Mouse (Mus musculus) CH12.LX (cell line): ENCODE measurements at regions not wholly inside any gene's neighbourhood (a gene's known extent, or its start where the extent isn't known, plus 50 kb on each side); places are given as distances from the start of the nearest gene placed in this dataset.
A peak's percentile ranks its signal among the peaks of the same experiment; 100 is the strongest.

ENCODE experiments used
- DNase-seq: peaks from one replicate; pipeline ENCODE4 v3.0.0-alpha.2; 2013; ENCODE audit errors: extremely low read depth
- H3K27ac ChIP-seq: 2 replicates; pipeline ENCODE4 v1.5.1; 2012; ENCODE audit warnings: low read depth, mild to moderate bottlenecking, control low read depth, moderate library complexity; ENCODE audit not compliant: insufficient read depth
- H3K27me3 ChIP-seq: replicated peaks from 2 replicates; pipeline ENCODE3; 2012; ENCODE audit warnings: inconsistent platforms
- H3K36me3 ChIP-seq, 2 experiments: replicated peaks in 1 of 2; 2 replicates each; pipeline versions ENCODE3 to v1.6.1; 2012; ENCODE audit warnings: inconsistent platforms in 1 of 2, low read length in 1 of 2, mild to moderate bottlenecking in 1 of 2, mixed read lengths in 1 of 2, moderate library complexity in 1 of 2; ENCODE audit not compliant: control insufficient read depth in 1 of 2, insufficient read depth in 1 of 2
- H3K4me1 ChIP-seq, 2 experiments: 2 replicates each; pipeline ENCODE4 v1.6.1; 2012; ENCODE audit warnings: inconsistent platforms in 1 of 2, moderate library complexity in 1 of 2; ENCODE audit not compliant: insufficient read depth in 2 of 2, control insufficient read depth in 1 of 2
- H3K4me2 ChIP-seq: 2 replicates; pipeline ENCODE4 v1.6.1; 2012; ENCODE audit warnings: low read depth, mild to moderate bottlenecking, control low read depth; ENCODE audit not compliant: poor library complexity, insufficient read depth, severe bottlenecking
- H3K4me3 ChIP-seq, 3 experiments: fragments of 150-350 bp in 1 of 3; sonication (generic) in 1 of 3; replicated peaks in 1 of 3; 2 replicates each; pipeline versions ENCODE3 to v1.5.1; 2011 to 2012; ENCODE audit warnings: low read depth in 2 of 3, low read length in 2 of 3, mild to moderate bottlenecking in 2 of 3, moderate library complexity in 2 of 3, control low read depth in 1 of 3, improper control_type of control experiment in 1 of 3, inconsistent platforms in 1 of 3, mixed read lengths in 1 of 3; ENCODE audit not compliant: poor library complexity in 1 of 3
- H3K79me2 ChIP-seq: replicated peaks from 2 replicates; pipeline ENCODE4 v1.6.1; 2012; ENCODE audit warnings: mild to moderate bottlenecking, moderate library complexity; ENCODE audit not compliant: control insufficient read depth, poor library complexity, insufficient read depth, severe bottlenecking; ENCODE audit errors: extremely low read depth
- H3K9ac ChIP-seq: 2 replicates; pipeline ENCODE4 v1.6.1; 2012; ENCODE audit warnings: low read depth, mild to moderate bottlenecking, control low read depth, moderate library complexity; ENCODE audit not compliant: insufficient read depth
- H3K9me3 ChIP-seq: replicated peaks from 2 replicates; pipeline ENCODE3; 2012; ENCODE audit warnings: low read length, inconsistent platforms, mixed read lengths
- BHLHE40 ChIP-seq: IDR thresholded peaks from 2 replicates; pipeline ENCODE4 v1.6.1; 2011; ENCODE audit warnings: mild to moderate bottlenecking, low read depth, low read length, improper control_type of control experiment
- CHD1 ChIP-seq: IDR thresholded peaks from 2 replicates; pipeline ENCODE4 v1.6.1; 2012; ENCODE audit warnings: low read depth, low read length, improper control_type of control experiment, inconsistent platforms
- CHD2 ChIP-seq: IDR thresholded peaks from 2 replicates; pipeline ENCODE4 v1.6.1; 2011; ENCODE audit warnings: low read length, improper control_type of control experiment
- EP300 ChIP-seq: IDR thresholded peaks from 2 replicates; pipeline ENCODE4 v1.6.1; 2011; ENCODE audit warnings: low read length, improper control_type of control experiment
- ETS1 ChIP-seq: conservative IDR thresholded peaks from 2 replicates; pipeline ENCODE4 v1.6.1; 2012; ENCODE audit warnings: low read depth, mild to moderate bottlenecking, inconsistent platforms, low read length, improper control_type of control experiment, moderate library complexity
- HCFC1 ChIP-seq: IDR thresholded peaks from 2 replicates; pipeline ENCODE4 v1.6.1; 2012; ENCODE audit warnings: low read depth, mild to moderate bottlenecking, inconsistent platforms, low read length, improper control_type of control experiment
- IRF4 ChIP-seq: IDR thresholded peaks from 2 replicates; pipeline ENCODE4 v1.6.1; 2014; ENCODE audit warnings: low read depth, mild to moderate bottlenecking, inconsistent platforms, low read length, improper control_type of control experiment
- JUN ChIP-seq: IDR thresholded peaks from 2 replicates; pipeline ENCODE4 v1.6.1; 2011; ENCODE audit warnings: low read depth, mild to moderate bottlenecking, low read length, improper control_type of control experiment, moderate library complexity; ENCODE audit not compliant: insufficient read depth
- JUND ChIP-seq: conservative IDR thresholded peaks from 2 replicates; pipeline ENCODE4 v1.6.1; 2011; ENCODE audit warnings: low read depth, low read length, improper control_type of control experiment
- KAT2A ChIP-seq: IDR thresholded peaks from 2 replicates; pipeline ENCODE4 v1.6.1; 2012; ENCODE audit warnings: low read length, improper control_type of control experiment, inconsistent platforms; ENCODE audit not compliant: insufficient replicate concordance
- MAFK ChIP-seq: IDR thresholded peaks from 2 replicates; pipeline ENCODE4 v1.6.1; 2011; ENCODE audit warnings: low read length, improper control_type of control experiment; ENCODE audit not compliant: insufficient replicate concordance
- MEF2A ChIP-seq: IDR thresholded peaks from 2 replicates; pipeline ENCODE4 v1.6.1; 2014; ENCODE audit warnings: low read depth, mild to moderate bottlenecking, inconsistent platforms, low read length, improper control_type of control experiment, borderline replicate concordance
- MYC ChIP-seq: IDR thresholded peaks from 2 replicates; pipeline ENCODE4 v1.6.1; 2011; ENCODE audit warnings: low read depth, mild to moderate bottlenecking, improper control_type of control experiment, low read length
- NELFE ChIP-seq: IDR thresholded peaks from 2 replicates; pipeline ENCODE4 v1.6.1; 2011; ENCODE audit warnings: low read depth, low read length, improper control_type of control experiment
- NRF1 ChIP-seq: IDR thresholded peaks from 2 replicates; pipeline ENCODE4 v1.6.1; 2014; ENCODE audit warnings: low read depth, mild to moderate bottlenecking, inconsistent platforms, low read length, improper control_type of control experiment, moderate library complexity
- POLR2AphosphoS2 ChIP-seq: IDR thresholded peaks from 2 replicates; pipeline ENCODE4 v1.6.1; 2011; ENCODE audit warnings: low read depth, low read length, improper control_type of control experiment
- RAD21 ChIP-seq: IDR thresholded peaks from 2 replicates; pipeline ENCODE4 v1.6.1; 2011; ENCODE audit warnings: low read depth, mild to moderate bottlenecking, low read length, improper control_type of control experiment, moderate library complexity
- SIN3A ChIP-seq: IDR thresholded peaks from 2 replicates; pipeline ENCODE4 v1.6.1; 2012; ENCODE audit warnings: low read length, improper control_type of control experiment, inconsistent platforms
- SMC3 ChIP-seq: IDR thresholded peaks from 2 replicates; pipeline ENCODE4 v1.6.1; 2011; ENCODE audit warnings: low read depth, low read length, improper control_type of control experiment
- TBP ChIP-seq: conservative IDR thresholded peaks from 2 replicates; pipeline ENCODE4 v1.6.1; 2011; ENCODE audit warnings: low read depth, low read length, improper control_type of control experiment
- USF1 ChIP-seq: IDR thresholded peaks from 2 replicates; pipeline ENCODE4 v1.6.1; 2014; ENCODE audit warnings: low read depth, mild to moderate bottlenecking, inconsistent platforms, low read length, improper control_type of control experiment
- ZNF384 ChIP-seq: IDR thresholded peaks from 2 replicates; pipeline ENCODE4 v1.6.1; 2012; ENCODE audit warnings: low read depth, low read length, improper control_type of control experiment, inconsistent platforms
- dilution Hi-C: fragments of 300-500 bp; cut with MboI; formaldehyde crosslinking; loops from 2 replicates; pipeline ENCODE4 v1.14.3; 2020; ENCODE audit warnings: low sequenced_read_pairs; ENCODE audit not compliant: extremely low pct_unique_long_range_greater_than_20kb, extremely low pct_ligation_motif_present
- in situ Hi-C: fragments of 300-500 bp; cut with MboI; formaldehyde crosslinking; loops from 3 replicates; pipeline ENCODE4 v1.14.3; 2019; ENCODE audit warnings: low sequenced_read_pairs, low pct_ligation_motif_present, low pct_unique_long_range_greater_than_20kb, mixed read lengths

DNA sequence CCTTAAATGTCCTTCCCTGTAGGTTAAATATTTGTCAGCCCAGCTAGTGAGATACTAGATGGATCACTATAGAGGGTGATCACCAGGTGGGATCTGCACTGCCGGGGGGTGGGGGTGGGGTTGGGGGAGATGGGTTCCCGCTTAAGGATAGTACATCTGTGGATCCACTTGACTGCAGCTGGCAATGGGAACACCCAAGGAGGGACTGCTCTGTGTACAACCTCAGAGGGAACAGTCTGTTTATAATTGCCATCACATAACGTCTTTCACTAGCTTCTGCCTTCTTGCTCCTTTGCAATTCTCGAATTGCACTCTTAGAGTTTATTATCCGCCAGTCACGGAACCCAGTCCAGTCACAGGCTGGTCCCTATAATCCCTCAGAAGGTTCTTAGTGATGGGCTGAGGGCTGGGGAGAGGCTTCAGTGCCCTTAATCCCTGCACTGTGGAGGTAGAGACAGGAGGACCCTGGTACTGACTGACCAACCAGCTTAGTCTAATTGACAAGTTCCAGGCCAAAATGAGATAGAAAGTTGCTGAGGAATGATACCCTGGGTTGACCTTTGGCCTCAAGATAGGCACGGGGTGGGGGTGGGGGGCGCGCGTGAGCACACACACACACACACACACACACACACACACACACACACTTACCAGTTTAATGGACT, 162.4 kb downstream of the Icos start:
- peak overlapping the region; percentile 80 for H3K27ac ChIP-seq
- TF ChIP-seq BHLHE40 (peak; percentile 59), SIN3A (peak; percentile 31; the same call in 1 of the 2 replicates), HCFC1 (no peak), IRF4 (0 out of 2 replicates have a peak, but pooled peaks have one; percentile 23)
- H3K79me2 ChIP-seq, result no peaks in the 10 kb centered on the region
- H3K9ac ChIP-seq, result peak overlapping the region; percentile 4
- H3K9me3 ChIP-seq, result no peaks in the 10 kb centered on the region
- H3K27me3 ChIP-seq, result no peaks in the 10 kb centered on the region
- peak overlapping the region; percentile 98 for H3K4me2 ChIP-seq
- peaks cover 27 to 61% of the 10 kb centered on the region in 2 experiments for H3K4me1 ChIP-seq
- dilution Hi-C loops (no loop called here), in situ Hi-C loops (loop anchor here (10.0 to 25.0 kb wide), 4 partner anchors 235 to 1847 kb away; partner anchors contain the start of gene Nrp2)
- no peak for DNase-seq
- peak overlapping the region in 2 of 3 experiments; percentile 16 to 41 for H3K4me3 ChIP-seq
- H3K36me3 ChIP-seq, result no peaks in the 10 kb centered on the region

DNA sequence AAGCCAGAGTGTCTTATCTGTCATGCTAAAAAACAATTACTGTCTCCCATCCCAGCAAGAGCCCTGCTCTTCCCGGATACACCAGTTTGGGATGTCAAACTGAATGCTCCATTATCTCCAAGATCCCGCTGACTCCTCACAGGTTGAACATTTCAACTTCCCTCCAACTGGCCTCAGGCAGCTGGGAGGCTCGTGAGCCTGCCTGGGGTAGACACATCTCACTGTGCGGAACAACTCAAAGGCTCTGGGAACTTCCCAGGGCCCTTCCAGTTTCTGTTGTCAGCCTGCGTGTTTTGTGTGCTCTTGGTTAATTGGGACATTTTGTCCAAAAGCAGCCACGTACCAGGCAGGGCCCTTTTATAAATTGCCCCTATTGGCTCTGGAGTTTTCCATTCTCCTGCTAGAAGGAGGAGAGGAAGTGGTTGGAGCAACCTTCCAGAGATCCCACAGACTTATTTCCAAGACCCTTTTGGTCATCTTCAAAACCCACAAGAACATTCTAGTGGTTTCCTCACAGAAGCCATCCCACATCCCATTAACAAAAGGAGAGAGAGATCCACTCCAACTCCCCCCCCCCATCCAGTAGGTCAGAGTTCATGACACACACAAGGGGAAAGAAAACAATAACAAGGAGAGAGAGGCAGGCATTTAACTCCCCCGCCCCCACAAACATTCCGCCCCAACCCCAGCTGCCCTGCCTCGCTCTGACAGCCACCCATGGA, 163.3 kb downstream of the Icos start:
- in situ Hi-C loops, result loop anchor here (25.0 kb wide), 3 partner anchors 621 to 1846 kb away; partner anchors contain the start of gene Nrp2
- Histone ChIP-seq H3K4me1 (peaks cover 26 to 61% of the 10 kb centered on the region in 2 experiments), H3K27ac (peak overlapping the region; percentile 80; the same call in 1 of the 2 replicates), H3K36me3 (no peaks in the 10 kb centered on the region), H3K9ac (no peak overlapping the region), H3K27me3 (no peaks in the 10 kb centered on the region), H3K79me2 (no peaks in the 10 kb centered on the region), H3K4me3 (no peak overlapping the region), H3K4me2 (peak overlapping the region; percentile 14; the same call in 1 of the 2 replicates), H3K9me3 (no peaks in the 10 kb centered on the region)
- dilution Hi-C loops, result no loop called here
- TF ChIP-seq BHLHE40, result peak; percentile 66
- 0 out of 2 replicates have a peak, but pooled peaks have one; percentile 12 for TF ChIP-seq ETS1
- no peak for TF ChIP-seq JUN
- no peak for TF ChIP-seq MYC
- TF ChIP-seq KAT2A, result no peak
- no peak for TF ChIP-seq USF1
- TF ChIP-seq RAD21, result no peak
- TF ChIP-seq NRF1, result no peak
- TF ChIP-seq CHD2, result no peak
- peak; percentile 24; the same call in 1 of the 2 replicates for TF ChIP-seq EP300
- TF ChIP-seq NELFE, result no peak
- TF ChIP-seq TBP, result no peak
- TF ChIP-seq SIN3A, result no peak
- no peak for TF ChIP-seq CHD1
- TF ChIP-seq SMC3, result no peak
- TF ChIP-seq HCFC1, result no peak
- TF ChIP-seq MEF2A, result no peak
- no peak for TF ChIP-seq POLR2AphosphoS2
- TF ChIP-seq JUND, result no peak
- no peak for TF ChIP-seq ZNF384
- peak; percentile 41; the same call in 1 of the 2 replicates for TF ChIP-seq IRF4
- no peak for TF ChIP-seq MAFK
- no peak for DNase-seq
